14 mouse cellular contexts compared by ENCODE assay signal in genomic region chr17:29669936-29670335, GRCm38 (mm10). TPM values are rescaled to one million over a fixed set of nuclear protein-coding genes. Genes with fewer than 3 reads are reported as not detected.
DNase-seq lines count a peak whose midpoint lies in the region; ATAC-seq and TF ChIP-seq lines count a peak whose summit lies in the region.
"Had no signal": no experiment of that assay in that cellular context is flagged by ENCODE, and none has a peak within 500 bp of the region (broad histone marks: within the 10 kb centered on the region; RNA-seq: fewer than 3 reads in every experiment).

No protein-coding gene starts in this region.

- no peaks in the 10 kb centered on the region for H3K27me3 ChIP-seq in C2C12 (ENCODE audit: control insufficient read depth, insufficient read depth, insufficient read length)
- no peaks in the 10 kb centered on the region for H3K27me3 ChIP-seq in liver, embryonic 15.5 days
- H3K27me3 ChIP-seq: midbrain, embryonic 12.5 days; neural tube, embryonic 13.5 days had no signal

- peak overlapping the region; percentile 56 for H3K4me2 ChIP-seq in liver, embryonic 15.5 days
- H3K4me2 ChIP-seq: midbrain, embryonic 12.5 days; neural tube, embryonic 13.5 days had no signal

- H3ac ChIP-seq in C2C12 (ENCODE audit: control insufficient read depth, insufficient read length, low read depth): no peak overlapping the region

- peak overlapping the region; percentile 87 for H3K27ac ChIP-seq in liver, embryonic 15.5 days (replicated peaks)
- H3K27ac ChIP-seq: midbrain, embryonic 12.5 days had no signal

- H3K4me3 ChIP-seq in C2C12 (ENCODE audit: insufficient read depth, poor library complexity, severe bottlenecking): no peak overlapping the region
- peak overlapping the region; percentile 11; the same call in 1 of the 2 replicates for H3K4me3 ChIP-seq in liver, embryonic 15.5 days (replicated peaks)
- H3K4me3 ChIP-seq: midbrain, embryonic 12.5 days; neural tube, embryonic 13.5 days had no signal

- peaks cover 18% of the 10 kb centered on the region for H3K79me3 ChIP-seq in C2C12 (ENCODE audit: low read depth)

- peaks cover 49% of the 10 kb centered on the region for H3K79me2 ChIP-seq in C2C12 (ENCODE audit: control insufficient read depth, insufficient read depth)

- peak; percentile 44 for DNase-seq in 3134 (ENCODE audit: extremely low read depth, insufficient read length, low spot score)
- no peak for DNase-seq in right cerebral cortex, adult 2 months (ENCODE audit: low spot score in 2 of 2)
- DNase-seq in spleen, adult 18-20 months: no peak
- no peak for DNase-seq in cerebellum, postnatal 14 days
- DNase-seq: cerebellum, adult 8-10 months; gastrocnemius, postnatal 36 days; lung, postnatal 10 days had no signal

- peak overlapping the region; percentile 41 for H3K9ac ChIP-seq in liver, embryonic 15.5 days
- H3K9ac ChIP-seq: midbrain, embryonic 12.5 days; neural tube, embryonic 13.5 days had no signal

- no peaks in the 10 kb centered on the region for H3K9me3 ChIP-seq in liver, embryonic 15.5 days (replicated peaks)
- H3K9me3 ChIP-seq: midbrain, embryonic 12.5 days; neural tube, embryonic 13.5 days had no signal

- peaks cover 44% of the 10 kb centered on the region for H3K36me3 ChIP-seq in C2C12 (ENCODE audit: control insufficient read depth, insufficient read depth)
- H3K36me3 ChIP-seq in liver, embryonic 15.5 days (replicated peaks): peaks cover 80% of the 10 kb centered on the region

- H3K4me1 ChIP-seq in liver, embryonic 15.5 days (replicated peaks): peaks cover 41% of the 10 kb centered on the region

- ATAC-seq in erythroblast, adult 5-6 weeks (replicated peaks; ENCODE audit: low FRiP score, poor library complexity, severe bottlenecking): peak; percentile 90
- peak; percentile 95 for ATAC-seq in liver, embryonic 15.5 days (ENCODE audit: insufficient read depth)
- ATAC-seq: forebrain, embryonic 14.5 days; hindbrain, embryonic 16.5 days had no signal

- TF ChIP-seq CTCF in C2C12 (IDR thresholded peaks at IDR 0.05; ENCODE audit: control insufficient read depth, insufficient read depth, insufficient read length): no peak

TF ChIP-seq in C2C12, 6 proteins besides CTCF, POLR2A, EP300 and RAD21:
- TF ChIP-seq FOSL1 (IDR thresholded peaks at IDR 0.05; ENCODE audit: insufficient read depth, low read length, poor library complexity, severe bottlenecking) (no peak), USF1 (IDR thresholded peaks at IDR 0.05; ENCODE audit: low read depth) (no peak), MYOG (IDR thresholded peaks at IDR 0.05; ENCODE audit: control insufficient read depth, extremely low read depth, insufficient read length) (no peak), CEBPB (IDR thresholded peaks at IDR 0.05; ENCODE audit: low read depth) (no peak), MAX (IDR thresholded peaks at IDR 0.05) (no peak), MYOD1 (IDR thresholded peaks at IDR 0.05; ENCODE audit: control insufficient read depth, insufficient read length, low read depth) (peak; percentile 28)

RNA-seq across cellular contexts. Expression of gene Cmtr1, which starts 9.5 kb away (rescaled TPM):
- 33.4 TPM for polyA plus RNA-seq in C2C12 (2012; fragmentation: generic; extraction: Trizol)
- total RNA-seq in erythroblast, adult 5-6 weeks (2015; ENCODE audit: low replicate concordance): 18.4 and 65.6 TPM in 2 replicates
- total RNA-seq in erythroblast, adult 5-6 weeks (2017; ENCODE audit: low replicate concordance): 239 and 340 TPM in 2 replicates
- polyA plus RNA-seq in liver, embryonic 15.5 days (2015; fragmentation: Nextera tagmentation; extraction: Ambion mirVana): 57.1 and 65.1 TPM in 2 replicates

RNA-seq across cellular contexts. Expression of gene Ccdc167, which starts 46.9 kb away (rescaled TPM):
- 11.9 TPM for polyA plus RNA-seq in C2C12 (2012; fragmentation: generic; extraction: Trizol)
- 6.5 and 7.7 TPM in 2 replicates for total RNA-seq in erythroblast, adult 5-6 weeks (2015; ENCODE audit: low replicate concordance)
- 4.5 and 9.6 TPM in 2 replicates for total RNA-seq in erythroblast, adult 5-6 weeks (2017; ENCODE audit: low replicate concordance)
- 5.3 and 5.6 TPM in 2 replicates for polyA plus RNA-seq in liver, embryonic 15.5 days (2015; fragmentation: Nextera tagmentation; extraction: Ambion mirVana)

RNA-seq across cellular contexts. Expression of gene Gm28043, which starts 55.3 kb away (rescaled TPM):
- polyA plus RNA-seq in C2C12 (2012; fragmentation: generic; extraction: Trizol): 0.54 TPM
- 1.7 and 2.7 TPM in 2 replicates for total RNA-seq in erythroblast, adult 5-6 weeks (2015; ENCODE audit: low replicate concordance)
- 20.6 and 22.0 TPM in 2 replicates for total RNA-seq in erythroblast, adult 5-6 weeks (2017; ENCODE audit: low replicate concordance)
- 0.92 and 1.1 TPM in 2 replicates for polyA plus RNA-seq in liver, embryonic 15.5 days (2015; fragmentation: Nextera tagmentation; extraction: Ambion mirVana)

RNA-seq across cellular contexts. Expression of gene Rnf8, which starts 55.3 kb away (rescaled TPM):
- polyA plus RNA-seq in C2C12 (2012; fragmentation: generic; extraction: Trizol): 22.7 TPM
- 14.4 and 17.1 TPM in 2 replicates for total RNA-seq in erythroblast, adult 5-6 weeks (2015; ENCODE audit: low replicate concordance)
- 6.8 and 37.2 TPM in 2 replicates for total RNA-seq in erythroblast, adult 5-6 weeks (2017; ENCODE audit: low replicate concordance)
- polyA plus RNA-seq in liver, embryonic 15.5 days (2015; fragmentation: Nextera tagmentation; extraction: Ambion mirVana): 36.7 and 40.1 TPM in 2 replicates
